Mouse (Mus musculus): ENCODE measurements around the gene Wdfy3.
"Not testable (repeated sequence)": the region's sequence is repeated elsewhere in the genome, so short reads cannot be mapped to it uniquely, and the experiment has no call there.

The Wdfy3 gene

GRCm38 (mm10) chr5:101948641-101949040 lies 121.1 kb downstream of the Wdfy3 start:
- DNase-seq (ENCODE audit: low spot score in 2 of 2): no peak

- no peak for DNase-seq (ENCODE audit: low spot score in 2 of 2)
Observed at GRCm38 (mm10) chr5:101945731-101946130, 124.0 kb downstream of the Wdfy3 start.

- DNase-seq (ENCODE audit: low spot score in 2 of 2): no peak
Observed at GRCm38 (mm10) chr5:101937909-101938596, 131.7 kb downstream of the Wdfy3 start.

DNA sequence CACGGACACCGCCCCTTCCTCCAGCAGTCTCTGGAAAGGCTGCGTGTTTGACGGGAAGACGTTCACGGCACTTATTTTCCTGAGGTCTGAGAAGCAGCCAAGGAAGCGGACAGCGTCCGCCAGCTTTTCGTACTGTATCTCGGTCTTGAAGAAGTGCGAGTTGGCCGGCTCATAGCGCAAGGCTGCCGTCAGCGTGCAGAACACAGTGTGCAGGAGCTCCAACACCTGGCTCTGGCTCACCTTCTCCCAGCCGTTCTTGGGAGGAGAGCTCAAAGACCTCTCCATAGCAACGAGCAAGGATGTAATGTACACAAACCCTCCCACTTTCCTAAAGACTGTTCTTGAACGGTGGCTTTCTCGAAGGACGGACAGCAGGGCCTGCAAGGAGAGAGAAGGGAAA lies 132.4 kb downstream of the Wdfy3 start:
- no peak for DNase-seq (ENCODE audit: low spot score in 2 of 2)

DNA sequence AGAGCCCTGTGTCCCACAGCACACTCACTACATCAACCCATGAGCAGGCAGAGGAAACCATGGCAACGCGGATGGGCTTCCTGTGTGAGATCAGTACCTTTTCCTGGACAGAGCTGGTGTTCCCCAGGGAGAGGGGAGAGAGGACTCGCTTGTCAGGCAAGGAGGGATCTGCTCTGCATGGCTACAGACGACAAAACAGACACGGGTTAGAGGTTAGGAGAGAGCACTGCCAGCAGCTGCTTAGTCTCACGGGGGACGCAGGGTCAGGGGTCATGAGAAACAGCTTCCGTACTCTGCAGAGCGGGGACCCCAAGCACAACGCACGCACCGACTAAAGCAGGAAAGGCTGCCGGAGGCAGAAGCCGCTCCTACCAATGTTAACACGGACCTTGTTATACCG lies 133.8 kb downstream of the Wdfy3 start:
- DNase-seq (ENCODE audit: low spot score in 2 of 2): no peak

DNA sequence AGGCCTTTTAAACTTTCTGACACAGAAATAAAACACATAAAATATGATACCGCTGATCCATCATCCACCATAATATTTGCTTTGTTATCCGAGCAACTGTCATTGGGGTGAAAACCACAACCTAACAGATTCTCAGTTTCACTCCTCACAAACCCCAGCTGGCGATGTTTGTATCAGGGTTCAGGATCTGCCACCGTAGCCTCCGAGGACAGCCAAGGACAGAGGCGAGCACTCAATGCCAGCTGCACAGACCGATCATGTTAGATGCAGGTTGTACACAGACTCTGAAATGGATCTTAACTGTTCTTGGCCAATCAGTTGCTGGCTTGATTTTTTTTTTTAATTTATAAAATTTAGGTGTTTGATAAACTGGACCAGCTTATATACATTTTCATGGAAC lies 135.1 kb downstream of the Wdfy3 start:
- DNase-seq (ENCODE audit: low spot score in 2 of 2): no peak

GRCm38 (mm10) chr5:101932971-101933810 lies 136.5 kb downstream of the Wdfy3 start:
- DNase-seq (ENCODE audit: low spot score in 2 of 2): no peak

GRCm38 (mm10) chr5:101931997-101932396 lies 137.7 kb downstream of the Wdfy3 start:
- DNase-seq (ENCODE audit: low spot score in 2 of 2): no peak

DNA sequence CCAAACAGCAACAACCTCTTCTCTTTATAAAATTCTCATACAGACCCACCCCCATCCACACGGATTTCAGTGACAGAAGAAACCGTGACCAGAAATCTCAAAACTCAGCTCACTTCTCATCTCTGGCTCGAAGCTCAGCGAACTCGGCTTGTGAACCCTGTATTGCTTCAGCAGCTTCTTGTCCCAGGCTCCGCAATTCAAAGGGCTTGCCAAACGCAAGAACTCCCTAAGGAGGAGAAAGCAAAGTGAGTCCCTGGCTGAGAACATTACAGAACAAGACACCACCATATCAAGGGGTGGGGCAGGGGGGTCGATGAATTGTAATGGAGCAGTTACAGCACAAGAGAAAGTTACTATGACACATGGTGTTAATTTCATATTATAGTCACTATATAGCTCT lies 143.4 kb downstream of the Wdfy3 start:
- DNase-seq (ENCODE audit: low spot score in 2 of 2): no peak

DNA sequence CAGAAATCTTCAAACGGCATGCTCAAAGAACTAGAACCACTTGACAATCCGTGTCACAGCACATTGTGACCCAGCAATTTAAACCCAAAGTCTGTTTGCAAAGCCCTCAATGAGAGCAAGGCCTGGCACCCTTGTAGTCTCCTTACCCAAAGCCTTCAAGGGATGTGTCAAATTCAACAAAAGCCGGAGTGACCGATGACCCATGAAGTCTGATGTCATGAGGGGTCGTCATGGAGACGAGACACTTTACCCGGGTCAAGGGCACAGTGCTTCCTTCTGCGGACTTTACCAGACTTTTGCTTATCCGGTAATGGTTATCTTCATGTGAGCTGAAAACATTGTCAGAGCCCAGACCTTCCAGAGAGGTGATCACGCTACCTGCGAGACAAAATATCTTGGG lies 146.0 kb downstream of the Wdfy3 start:
- DNase-seq (ENCODE audit: low spot score in 2 of 2): no peak

- no peak for DNase-seq (ENCODE audit: low spot score in 2 of 2)
Observed at GRCm38 (mm10) chr5:101919559-101919958, 150.2 kb downstream of the Wdfy3 start.

- DNase-seq (ENCODE audit: low spot score in 2 of 2): no peak
Observed at GRCm38 (mm10) chr5:101909468-101909867, 160.3 kb downstream of the Wdfy3 start.

DNA sequence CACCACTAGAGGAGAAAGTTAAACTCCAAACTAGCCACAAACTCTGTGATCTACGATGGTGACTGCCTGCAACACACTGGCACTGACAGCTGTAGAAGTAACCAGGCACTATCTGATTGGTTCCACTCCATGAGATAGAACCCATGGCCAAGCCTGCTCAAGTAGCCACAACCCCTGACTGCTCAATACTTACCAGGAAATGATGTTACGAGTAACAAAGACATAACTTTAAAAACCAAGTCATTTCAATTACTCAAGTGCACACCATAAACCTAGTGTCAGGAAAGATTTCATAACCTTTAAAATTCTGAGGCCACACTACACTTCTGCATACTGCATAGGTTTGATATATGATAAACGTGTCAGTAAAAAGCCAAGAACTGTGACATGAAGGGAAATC lies 164.1 kb downstream of the Wdfy3 start:
- no peak for DNase-seq (ENCODE audit: low spot score in 2 of 2)

DNA sequence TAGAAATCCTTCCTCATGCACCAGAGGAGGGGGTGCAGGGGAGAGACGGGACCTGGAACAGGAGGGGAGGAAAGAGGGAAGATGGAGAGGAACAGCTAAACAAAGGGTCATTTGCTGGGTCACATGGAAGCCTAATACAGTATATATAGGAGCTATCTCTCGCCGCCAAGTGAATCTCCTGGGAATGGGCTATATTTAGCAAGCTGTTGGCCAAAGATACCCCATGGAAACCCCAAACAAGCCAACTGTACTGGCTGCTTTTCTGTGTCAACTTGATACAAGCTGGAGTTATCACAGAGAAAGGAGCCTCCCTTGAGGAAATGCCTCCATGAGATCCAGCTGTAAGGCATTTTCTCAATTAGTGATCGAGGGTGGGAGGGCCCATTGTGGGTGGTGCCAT lies 164.9 kb downstream of the Wdfy3 start:
- DNase-seq (ENCODE audit: low spot score in 2 of 2): not testable (repeated sequence)

DNA sequence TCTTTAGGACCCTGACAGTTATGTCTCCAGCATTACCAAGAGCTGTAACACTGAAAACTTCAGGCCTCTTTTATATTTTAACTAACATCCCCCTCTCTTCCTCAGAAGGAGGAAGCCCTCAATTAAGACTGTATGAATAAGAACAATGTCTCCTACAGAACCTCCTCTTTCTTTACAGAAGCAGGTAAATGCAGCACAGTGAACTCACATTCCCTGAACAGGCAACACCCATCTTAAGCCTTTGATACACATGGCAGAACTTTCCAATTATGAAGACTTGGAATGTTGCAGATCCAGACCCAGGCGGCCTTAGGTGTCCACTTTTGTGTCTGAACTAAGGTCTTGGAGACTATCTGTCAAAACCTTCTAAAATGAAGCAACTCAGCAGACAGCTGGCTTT lies 167.0 kb downstream of the Wdfy3 start:
- DNase-seq (ENCODE audit: low spot score in 2 of 2): no peak

- DNase-seq (ENCODE audit: low spot score in 2 of 2): no peak
Observed at GRCm38 (mm10) chr5:101899981-101900380, 169.7 kb downstream of the Wdfy3 start.

DNA sequence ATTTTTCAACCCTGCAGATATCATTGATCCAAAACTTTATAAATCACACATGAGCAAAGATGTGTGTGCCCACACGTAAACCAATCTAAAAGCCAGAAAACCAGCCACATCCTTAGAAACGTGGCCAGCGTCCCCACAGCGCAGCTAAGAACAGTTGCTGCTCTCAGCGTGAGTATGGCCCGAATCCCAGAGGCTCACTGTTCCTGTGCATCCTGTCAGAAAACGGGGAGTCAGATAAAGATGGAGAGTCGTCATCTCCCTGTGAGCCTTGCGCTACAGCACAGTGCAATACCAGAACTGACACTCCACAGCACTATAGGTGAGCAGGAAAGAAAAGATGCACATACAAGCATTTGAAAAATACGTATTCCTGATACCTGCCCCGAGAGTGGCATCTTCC lies 172.9 kb downstream of the Wdfy3 start:
- no peak for DNase-seq (ENCODE audit: low spot score in 2 of 2)

GRCm38 (mm10) chr5:101895717-101896645 lies 173.7 kb downstream of the Wdfy3 start:
- no peak for DNase-seq (ENCODE audit: low spot score in 2 of 2)

DNA sequence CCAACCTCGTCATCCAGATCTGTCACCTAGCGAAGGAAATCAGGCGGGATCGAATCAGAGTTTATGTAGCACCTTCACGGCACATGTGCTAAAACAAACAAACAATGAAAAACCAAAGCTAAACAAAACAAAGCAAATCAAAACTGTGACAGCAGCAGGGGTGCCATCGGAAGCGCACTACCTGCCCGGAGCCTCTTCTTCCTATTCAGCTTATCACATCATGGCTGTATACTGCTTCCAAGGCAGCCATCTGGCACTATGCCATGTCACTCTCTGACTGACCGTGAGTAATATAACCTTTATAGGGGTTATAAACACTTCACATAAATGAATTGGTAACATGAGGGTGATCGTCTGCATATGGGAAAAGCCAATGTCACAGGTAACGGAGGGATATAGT lies 174.6 kb downstream of the Wdfy3 start:
- no peak for DNase-seq (ENCODE audit: low spot score in 2 of 2)

GRCm38 (mm10) chr5:101893820-101894515 lies 175.8 kb downstream of the Wdfy3 start:
- no peak for DNase-seq (ENCODE audit: low spot score in 2 of 2)

GRCm38 (mm10) chr5:101891694-101892416 lies 177.9 kb downstream of the Wdfy3 start:
- DNase-seq (ENCODE audit: low spot score in 2 of 2): no peak

Data from spleen, postnatal 14 days (tissue).